14 mouse cellular contexts compared by ENCODE assay signal in genomic region chr5:105565824-105566223, GRCm38 (mm10). TPM values are rescaled to one million over a fixed set of nuclear protein-coding genes. Genes with fewer than 3 reads are reported as not detected.
DNase-seq lines count a peak whose midpoint lies in the region; ATAC-seq lines count a peak whose summit lies in the region.
"Had no signal": no experiment of that assay in that cellular context is flagged by ENCODE, and none has a peak within 500 bp of the region (broad histone marks: within the 10 kb centered on the region; RNA-seq: fewer than 3 reads in every experiment).

No protein-coding gene starts in this region.

- peak; percentile 54 for DNase-seq in midbrain, embryonic 11.5 days (ENCODE audit: low spot score, missing footprints)
- DNase-seq in right cerebral cortex, postnatal 25 days, result no peak
- no peak for DNase-seq in B cell, adult 2 months
- no peak for DNase-seq in frontal cortex, postnatal 14 days (ENCODE audit: low spot score in 2 of 2)
- DNase-seq: adrenal gland, postnatal 36 days; cerebellum, adult 9-10 months; left cerebral cortex, postnatal 4 days; thymus, postnatal 4 days had no signal

- 92% methylated on average over 4 of the region's 4 CpGs for WGBS in midbrain, embryonic 11.5 days
- 88% methylated on average over 4 of the region's 4 CpGs for WGBS in midbrain, embryonic 16.5 days

- no peak overlapping the region for H3K4me2 ChIP-seq in midbrain, embryonic 11.5 days
- H3K4me2 ChIP-seq in midbrain, embryonic 16.5 days (ENCODE audit: low read length), result no peak overlapping the region
- H3K4me2 ChIP-seq: embryonic facial prominence, embryonic 15.5 days; hindbrain, embryonic 13.5 days had no signal

- no peaks in the 10 kb centered on the region for H3K4me1 ChIP-seq in midbrain, embryonic 11.5 days (ENCODE audit: control insufficient read depth, insufficient read depth, low read length)
- no peaks in the 10 kb centered on the region for H3K4me1 ChIP-seq in midbrain, embryonic 16.5 days (ENCODE audit: control insufficient read depth, insufficient read depth, low read length)
- peaks cover 81% of the 10 kb centered on the region for H3K4me1 ChIP-seq in erythroblast, embryonic 14.5 days (ENCODE audit: control insufficient read depth)
- H3K4me1 ChIP-seq: embryonic facial prominence, embryonic 15.5 days had no signal

- no peak overlapping the region for H3K4me3 ChIP-seq in midbrain, embryonic 11.5 days (ENCODE audit: low read depth, low read length)
- H3K4me3 ChIP-seq in midbrain, embryonic 16.5 days (ENCODE audit: low read depth, low read length), result no peak overlapping the region
- peak overlapping the region; percentile 35 for H3K4me3 ChIP-seq in erythroblast, embryonic 14.5 days (replicated peaks)
- H3K4me3 ChIP-seq: embryonic facial prominence, embryonic 15.5 days; hindbrain, embryonic 13.5 days had no signal

- no peak overlapping the region for H3K27ac ChIP-seq in midbrain, embryonic 11.5 days (ENCODE audit: low read depth, low read length)
- no peak overlapping the region for H3K27ac ChIP-seq in midbrain, embryonic 16.5 days (ENCODE audit: low read length)
- H3K27ac ChIP-seq: embryonic facial prominence, embryonic 15.5 days; hindbrain, embryonic 13.5 days; macrophage had no signal

- H3K27me3 ChIP-seq in midbrain, embryonic 11.5 days (ENCODE audit: control insufficient read depth, insufficient read depth, low read length), result no peaks in the 10 kb centered on the region
- no peaks in the 10 kb centered on the region for H3K27me3 ChIP-seq in midbrain, embryonic 16.5 days (ENCODE audit: control insufficient read depth, insufficient read depth, low read depth, low read length)
- H3K27me3 ChIP-seq in erythroblast, embryonic 14.5 days (ENCODE audit: control insufficient read depth), result no peaks in the 10 kb centered on the region
- H3K27me3 ChIP-seq: embryonic facial prominence, embryonic 15.5 days; hindbrain, embryonic 13.5 days had no signal

- no peak for ATAC-seq in midbrain, embryonic 11.5 days (ENCODE audit: low FRiP score)
- no peak for ATAC-seq in midbrain, embryonic 16.5 days
- peak; percentile 14 for ATAC-seq in megakaryocyte, adult 5-6 weeks (ENCODE audit: poor library complexity, severe bottlenecking)

- no peak overlapping the region for H3K9ac ChIP-seq in midbrain, embryonic 11.5 days (ENCODE audit: low read length)
- no peak overlapping the region for H3K9ac ChIP-seq in midbrain, embryonic 16.5 days (ENCODE audit: low read depth, low read length)
- H3K9ac ChIP-seq: embryonic facial prominence, embryonic 15.5 days; hindbrain, embryonic 13.5 days had no signal

- H3K9me3 ChIP-seq in midbrain, embryonic 11.5 days (ENCODE audit: control insufficient read depth, low read length), result no peaks in the 10 kb centered on the region
- no peaks in the 10 kb centered on the region for H3K9me3 ChIP-seq in midbrain, embryonic 16.5 days (replicated peaks; ENCODE audit: control insufficient read depth, low read length, poor library complexity, severe bottlenecking)
- H3K9me3 ChIP-seq in erythroblast, embryonic 14.5 days (ENCODE audit: control insufficient read depth, low read length), result no peaks in the 10 kb centered on the region
- H3K9me3 ChIP-seq: embryonic facial prominence, embryonic 15.5 days; hindbrain, embryonic 13.5 days had no signal

- H3K36me3 ChIP-seq in midbrain, embryonic 11.5 days (ENCODE audit: control insufficient read depth, insufficient read depth, low read length), result no peaks in the 10 kb centered on the region
- H3K36me3 ChIP-seq in midbrain, embryonic 16.5 days (ENCODE audit: control insufficient read depth, insufficient read depth, low read length), result no peaks in the 10 kb centered on the region
- H3K36me3 ChIP-seq in erythroblast, embryonic 14.5 days (ENCODE audit: control insufficient read depth), result peaks cover 69% of the 10 kb centered on the region
- H3K36me3 ChIP-seq: embryonic facial prominence, embryonic 15.5 days; hindbrain, embryonic 13.5 days had no signal

RNA-seq across cellular contexts. Expression of gene Lrrc8c, which starts 46.6 kb away (rescaled TPM):
- polyA plus RNA-seq in midbrain, embryonic 11.5 days (2014; fragmentation: Nextera tagmentation; extraction: Ambion mirVana), result 12.4 and 12.8 TPM in 2 replicates
- polyA plus RNA-seq in midbrain, embryonic 16.5 days (2015; fragmentation: Nextera tagmentation; extraction: Ambion mirVana), result 10.4 and 13.0 TPM in 2 replicates
- polyA plus RNA-seq in erythroblast, embryonic 14.5 days (2012), result 7.9 and 11.3 TPM in 2 replicates
- total RNA-seq in megakaryocyte, adult 5-6 weeks (2015), result 51.2 and 57.7 TPM in 2 replicates
- 9.7 and 12.2 TPM in 2 replicates for total RNA-seq in megakaryocyte, adult 5-6 weeks (2017)
